Mouse (Mus musculus) lung, adult 18-20 months (tissue): ENCODE results near the gene Hscb.

Experiments used
- DNase-seq, 2 experiments: peaks; one replicate each; pipeline ENCODE4 v3.0.0; 2022; ENCODE audit warnings: mixed read lengths in 2 of 2

The Hscb gene

DNA sequence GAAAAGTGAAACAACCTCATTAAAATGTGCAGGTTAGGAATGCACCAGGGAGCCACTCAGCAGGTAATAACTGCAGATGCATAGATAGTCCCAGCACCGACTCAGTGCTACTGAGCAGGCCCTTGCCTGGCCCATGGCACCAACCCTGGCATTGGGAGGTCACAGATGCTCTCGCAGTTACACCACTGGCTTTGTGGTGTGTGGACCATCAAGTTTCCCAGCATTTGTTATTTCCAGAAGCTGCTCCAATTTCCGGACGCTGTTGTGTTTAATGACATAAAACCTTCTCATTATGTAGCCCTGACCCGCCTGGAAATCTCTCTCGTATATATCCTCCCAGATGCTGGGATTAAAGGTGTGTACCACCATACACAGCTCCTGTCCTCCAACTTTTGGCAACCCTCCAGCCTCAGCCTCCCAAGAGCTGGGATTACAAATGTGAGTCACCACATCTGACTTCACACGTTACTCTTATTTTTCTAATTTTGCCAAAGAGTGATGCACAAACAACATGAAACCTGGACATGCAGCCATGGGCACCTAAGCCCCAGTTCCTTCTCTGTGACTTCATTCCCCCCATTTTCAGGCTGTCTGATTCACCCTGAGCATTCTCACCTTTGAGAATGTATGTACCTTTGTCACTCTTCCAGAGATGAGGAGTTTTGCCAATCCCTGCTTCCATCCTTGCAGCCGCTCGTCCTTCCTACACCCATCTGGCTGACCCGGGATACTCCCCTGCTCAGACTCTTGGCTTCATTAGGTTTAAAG lies 58.6 kb downstream of the Hscb start:
- DNase-seq = peak in 1 of 2 experiments; percentile 18

DNA sequence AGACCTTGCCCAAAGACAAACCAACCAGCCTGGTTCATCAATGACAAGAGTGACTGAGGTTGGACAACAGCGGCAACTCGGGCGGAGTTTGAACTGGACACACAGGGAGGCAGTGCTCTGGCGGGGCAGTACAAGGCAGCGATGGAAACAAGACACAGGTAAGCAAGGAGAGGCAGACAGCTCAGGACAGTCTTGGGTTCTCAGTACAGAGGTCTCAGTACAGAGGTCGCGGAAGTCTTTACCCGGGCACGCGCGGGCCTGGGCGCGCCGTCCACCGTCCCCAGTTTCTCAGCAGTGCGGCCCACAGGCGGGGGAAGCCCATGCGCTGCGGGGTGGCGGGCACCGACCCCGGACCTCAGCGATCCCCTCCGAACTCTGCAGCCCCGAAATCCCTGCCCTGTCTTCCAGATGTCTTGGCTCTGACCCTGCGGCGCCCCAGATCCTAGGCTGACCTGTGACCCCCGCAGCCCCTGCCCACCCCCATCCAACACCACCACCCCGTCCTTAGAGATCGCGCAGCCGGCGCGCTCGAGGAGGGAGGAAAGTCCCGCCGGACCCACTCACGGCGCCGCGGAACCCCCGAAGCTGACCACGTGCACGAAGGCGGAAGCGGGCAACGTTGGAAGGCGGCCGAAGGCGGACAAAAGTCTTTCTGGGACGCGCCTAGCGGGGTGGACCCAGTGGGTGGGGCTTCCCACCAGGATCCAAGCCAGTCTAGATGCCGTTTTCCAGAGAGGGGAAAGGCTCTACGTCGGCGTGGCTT lies 59.4 kb downstream of the Hscb start, which contains the start of gene Pus1:
TSS of gene Pus1 (minus strand) at position 662 of the 763 bp plus-strand sequence.
- DNase-seq = peak; percentile 93 to 95

DNA sequence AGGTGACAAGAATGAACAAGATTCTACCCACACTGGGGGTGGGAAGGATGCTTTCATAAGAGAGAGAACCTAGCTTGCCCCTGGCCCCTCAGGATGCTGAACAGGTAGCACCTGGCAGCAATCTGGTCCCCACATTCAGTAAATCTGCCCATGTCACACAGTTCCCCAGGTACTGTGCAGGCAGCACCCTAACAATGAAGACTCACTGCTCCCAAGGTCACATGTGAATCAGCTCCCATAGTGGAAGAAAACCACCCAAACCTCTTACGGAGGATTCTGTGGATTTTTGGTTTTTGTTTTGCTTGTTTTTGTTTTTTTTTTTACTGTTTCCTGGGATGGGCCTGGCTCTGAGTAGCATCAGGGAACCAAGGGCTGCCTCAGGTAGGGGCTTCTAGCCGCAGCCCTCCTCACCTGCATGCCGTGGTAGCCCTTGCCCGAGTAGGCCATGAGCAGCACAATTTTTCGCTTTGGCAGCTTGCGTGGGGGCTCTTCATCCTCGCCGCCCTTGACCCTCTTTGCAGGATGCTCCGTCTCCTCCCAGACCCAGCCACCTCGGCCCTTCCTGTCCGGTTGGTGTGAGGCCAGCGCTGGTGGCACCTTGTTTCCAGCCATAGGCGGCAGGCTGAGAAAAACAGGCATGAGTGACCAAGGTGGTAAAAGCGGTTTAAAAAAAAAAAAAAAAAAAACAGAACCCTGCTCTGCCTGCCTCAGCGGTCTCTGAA lies 60.1 kb downstream of the Hscb start:
- DNase-seq = no peak
